Mouse (Mus musculus): ENCODE measurements around the gene Col11a1.
A peak's percentile ranks its signal among the peaks of the same experiment; 100 is the strongest.

The Col11a1 gene

GRCm38 (mm10) chr3:114029971-114030635 is at the start of gene Col11a1:
TSS of gene Col11a1 (plus strand) at chr3:114030540.
- DNase-seq = peak; percentile 25

DNA sequence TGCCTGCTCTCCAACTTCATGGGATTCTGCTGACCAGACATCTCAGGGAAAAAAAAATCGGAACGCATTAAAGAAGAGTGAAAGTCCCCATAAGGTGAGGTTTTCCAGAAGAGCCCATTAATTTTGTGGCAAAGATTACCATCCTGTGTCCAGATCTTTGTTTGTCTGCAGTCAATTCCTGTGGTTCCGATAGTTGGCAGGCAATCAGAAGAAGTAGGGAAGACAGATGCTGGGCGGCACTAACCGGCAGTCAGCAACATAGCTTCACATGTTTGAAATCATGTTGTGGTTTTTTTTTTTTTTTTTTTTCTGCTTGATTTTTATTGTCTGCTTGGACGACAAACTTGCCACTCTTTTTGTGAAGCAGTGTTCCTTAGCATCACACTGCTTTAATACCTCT is 39.4 kb upstream of the Col11a1 start:
- no peak for DNase-seq

DNA sequence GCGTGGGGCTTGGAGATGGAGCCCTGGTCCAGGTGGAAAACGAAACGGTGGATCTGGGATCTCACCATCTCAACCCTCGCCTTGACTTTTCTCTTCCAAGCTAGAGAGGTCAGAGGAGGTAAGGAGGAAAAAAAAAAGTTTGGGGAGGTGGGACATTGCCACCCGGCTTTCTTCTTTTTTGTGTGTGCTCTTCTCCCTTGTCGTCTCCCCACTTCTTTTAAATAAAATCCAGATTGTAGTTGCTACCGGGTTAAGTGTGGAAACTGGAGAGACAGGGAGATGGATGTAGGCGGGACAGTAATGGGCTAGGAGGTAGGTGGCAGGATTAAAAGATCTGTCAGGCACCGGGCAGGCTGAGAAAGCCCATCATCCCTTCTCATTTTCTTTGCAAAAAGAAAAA is 546 bp downstream of the Col11a1 start:
- DNase-seq = no peak

- no peak for DNase-seq
Measured at GRCm38 (mm10) chr3:114031351-114032213, 1.2 kb downstream of the Col11a1 start.

GRCm38 (mm10) chr3:114032333-114032732 is 2.0 kb downstream of the Col11a1 start:
- peak; percentile 2 for DNase-seq

DNA sequence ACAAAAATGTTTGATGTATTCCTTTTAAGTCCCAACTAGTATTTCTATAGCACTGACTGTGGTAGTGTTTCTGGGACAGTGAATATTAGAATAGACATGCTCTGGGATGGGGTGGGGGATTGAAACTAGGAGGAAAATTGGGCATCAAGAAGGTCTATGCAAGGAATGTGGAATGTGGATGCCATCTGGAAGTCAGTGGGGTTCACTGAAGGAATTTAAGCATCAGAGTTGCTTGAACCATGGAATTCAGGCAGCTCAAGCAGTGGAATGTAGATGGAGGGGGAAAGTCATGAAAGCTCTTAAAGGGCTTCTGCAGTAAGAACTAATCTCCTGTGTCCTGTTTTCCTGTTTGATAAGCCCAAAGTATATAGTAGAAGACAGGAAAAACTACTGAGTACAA is 22.1 kb downstream of the Col11a1 start:
- no peak for DNase-seq

DNA sequence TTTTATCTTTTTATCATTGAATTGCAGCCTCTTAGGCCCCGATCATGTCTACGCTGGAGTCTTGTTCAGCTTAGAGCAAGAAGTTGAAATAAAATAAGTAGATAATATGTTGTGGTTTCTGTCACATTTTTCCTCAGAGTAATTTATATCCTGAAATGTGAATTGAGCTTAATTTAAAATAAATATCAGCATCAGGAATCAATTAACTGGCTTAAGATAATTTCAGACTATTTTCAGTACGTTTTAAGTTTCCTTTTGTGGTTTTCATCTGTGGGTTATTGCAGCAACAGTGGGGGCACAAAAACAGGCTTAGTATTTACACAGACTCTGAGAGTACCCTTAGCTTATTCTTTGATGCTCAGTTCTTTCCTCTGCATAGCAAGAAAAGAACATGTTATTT is 23.2 kb downstream of the Col11a1 start:
- no peak for DNase-seq

- no peak for DNase-seq
Measured at GRCm38 (mm10) chr3:114065123-114065522, 34.8 kb downstream of the Col11a1 start.

- no peak for DNase-seq
Measured at GRCm38 (mm10) chr3:114065587-114065986, 35.2 kb downstream of the Col11a1 start.

GRCm38 (mm10) chr3:114099335-114099734 is 69.0 kb downstream of the Col11a1 start:
- DNase-seq = no peak

GRCm38 (mm10) chr3:114107099-114107498 is 76.8 kb downstream of the Col11a1 start:
- no peak for DNase-seq

DNA sequence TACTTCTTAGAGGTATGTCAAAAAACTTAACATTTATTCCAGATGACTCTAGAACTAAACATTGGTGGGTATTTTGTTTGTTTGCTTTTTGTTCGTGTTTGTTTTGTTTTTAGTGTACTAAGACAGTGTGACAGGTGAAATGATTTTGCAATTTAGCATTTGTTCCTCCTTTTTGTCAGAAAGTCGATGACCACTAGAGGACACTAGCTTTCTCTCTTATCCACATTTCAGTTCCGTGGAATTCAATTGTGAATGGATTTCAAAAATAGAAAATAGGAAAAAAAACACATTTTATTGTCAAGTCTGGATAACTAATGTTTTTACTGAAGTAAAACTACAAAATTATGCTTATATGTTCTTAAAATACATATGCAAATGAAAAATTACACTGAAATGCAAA is 116.8 kb downstream of the Col11a1 start:
- no peak for DNase-seq

DNA sequence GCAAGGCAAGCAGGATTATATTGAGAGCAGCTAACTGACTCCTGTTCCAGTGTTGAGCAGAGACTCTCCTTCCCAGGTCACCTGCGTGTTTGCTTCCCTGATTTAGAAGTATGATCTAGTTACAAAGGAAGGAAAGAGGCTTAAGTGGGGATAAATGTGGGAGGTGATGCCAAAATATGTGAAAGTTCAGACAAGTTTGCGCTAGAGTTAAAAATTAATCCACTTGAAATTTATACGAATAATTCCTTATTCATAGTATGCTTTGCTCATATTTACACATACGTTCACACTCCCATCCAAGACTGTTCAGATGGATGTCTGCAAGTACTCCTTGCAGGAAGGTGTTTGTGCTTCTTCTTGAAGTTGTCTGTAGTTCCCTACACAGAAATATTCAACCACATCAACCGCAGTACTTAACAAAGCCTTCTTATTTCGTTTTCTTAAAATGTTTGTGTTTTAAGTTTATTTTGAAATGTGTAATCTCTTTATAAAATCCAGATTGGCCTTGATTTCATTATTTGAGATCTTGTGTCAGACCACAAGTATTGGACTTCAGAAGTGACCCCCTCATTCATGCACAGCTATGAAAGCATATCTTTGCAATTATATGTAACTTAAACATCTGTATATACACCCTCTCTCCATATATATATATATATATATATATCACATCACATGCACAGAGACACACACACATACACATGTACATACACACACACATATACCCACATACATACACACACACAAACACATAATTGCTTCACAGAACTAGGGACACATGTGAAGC is 167.8 kb downstream of the Col11a1 start:
- no peak for DNase-seq

DNA sequence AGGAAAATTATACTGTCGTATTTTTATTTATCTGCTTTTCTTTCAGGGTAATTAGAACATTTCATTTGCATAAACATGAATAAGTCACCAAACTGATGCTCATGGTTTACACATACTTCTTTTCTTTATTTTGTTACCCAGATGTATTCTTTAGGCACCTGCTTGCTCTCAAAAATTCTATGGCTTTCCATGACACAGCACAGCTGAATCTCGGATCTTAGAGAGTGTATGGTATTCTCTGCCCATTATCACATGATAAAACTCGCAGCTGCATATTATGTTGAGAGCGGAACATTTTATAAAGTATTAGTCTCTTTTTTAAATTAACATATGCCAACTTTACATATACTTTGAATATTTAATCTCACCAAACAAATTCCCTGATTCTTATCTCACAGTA is 181.9 kb downstream of the Col11a1 start:
- DNase-seq = no peak

- DNase-seq = no peak
Measured at GRCm38 (mm10) chr3:114216105-114216504, 185.8 kb downstream of the Col11a1 start.

- DNase-seq = no peak
Measured at GRCm38 (mm10) chr3:114229501-114229900, 199.2 kb downstream of the Col11a1 start.
